Mouse (Mus musculus) forebrain, embryonic 16.5 days (tissue): ENCODE results near the gene Bcl7b. TPM values are rescaled to one million over a fixed set of nuclear protein-coding genes. Genes with fewer than 3 reads are reported as not detected.
A peak's percentile ranks its signal among the peaks of the same experiment; 100 is the strongest.

Experiments
- ATAC-seq: fragments of 200-750 bp; cut with Nextera tagmentation; 2 replicates; pipeline ENCODE4 v1.8.0; 2017; ENCODE audit warnings: mild to moderate bottlenecking, moderate library complexity
- H3K27ac ChIP-seq: fragments of 300-500 bp; sonication (generic); 2 replicates; pipeline ENCODE4 v1.5.1; 2014; ENCODE audit warnings: low read length, control low read depth
- H3K27me3 ChIP-seq: fragments of 300-500 bp; sonication (generic); replicated peaks from 2 replicates; pipeline ENCODE4 v1.6.1; 2014; ENCODE audit warnings: low read length; ENCODE audit not compliant: control insufficient read depth, insufficient read depth
- H3K36me3 ChIP-seq: fragments of 300-500 bp; sonication (generic); 2 replicates; pipeline ENCODE4 v1.6.1; 2014; ENCODE audit not compliant: control insufficient read depth, insufficient read depth
- H3K4me1 ChIP-seq: fragments of 300-500 bp; sonication (generic); replicated peaks from 2 replicates; pipeline ENCODE4 v1.6.1; 2014; ENCODE audit warnings: low read length; ENCODE audit not compliant: control insufficient read depth, insufficient read depth
- H3K4me2 ChIP-seq: fragments of 300-500 bp; sonication (generic); 2 replicates; pipeline ENCODE4 v1.6.1; 2014; ENCODE audit warnings: mild to moderate bottlenecking, low read length, control low read depth
- H3K4me3 ChIP-seq: fragments of 300-500 bp; sonication (generic); replicated peaks from 2 replicates; pipeline ENCODE4 v1.5.1; 2014; ENCODE audit warnings: mild to moderate bottlenecking, low read length, control low read depth
- H3K9ac ChIP-seq: fragments of 300-500 bp; sonication (generic); replicated peaks from 2 replicates; pipeline ENCODE4 v1.6.1; 2014; ENCODE audit warnings: low read depth, low read length, control low read depth
- H3K9me3 ChIP-seq: fragments of 300-500 bp; sonication (generic); 2 replicates; pipeline ENCODE4 v1.6.1; 2016; ENCODE audit warnings: low read length; ENCODE audit not compliant: control insufficient read depth
- WGBS: fragments of 180-500 bp; shearing (Covaris S2); extraction: QIAGEN DNeasy Blood & Tissue Kit; methylation state at CpG from one replicate; pipeline ENCODE4 v1.1.7; 2014; 5-methylcytosine and 5-hydroxymethylcytosine counted together
- polyA plus RNA-seq: library from polyadenylated mRNA; unstranded; fragments of >200 nt; fragmentation: Nextera tagmentation; extraction: Ambion mirVana; gene quantifications from 2 replicates; pipeline ENCODE4 v1.2.1, GENCODE M21; 2015

The Bcl7b gene
- 49.7 and 53.9 TPM in 2 replicates for polyA plus RNA-seq

- WGBS, result 2% methylated on average over 85 of the region's 95 CpGs
- Histone ChIP-seq H3K27me3 (no peaks in the 10 kb centered on the region), H3K9me3 (no peaks in the 10 kb centered on the region), H3K4me3 (peak within 1 kb of the TSS; percentile 80), H3K9ac (peak within 1 kb of the TSS; percentile 97), H3K4me1 (peaks cover 12% of the 10 kb centered on the region), H3K36me3 (peaks cover 9% of the 10 kb centered on the region), H3K27ac (peak within 1 kb of the TSS; percentile 99), H3K4me2 (peak within 1 kb of the TSS; percentile 97)
- peak; percentile 99 for ATAC-seq
Measured at GRCm38 (mm10) chr5:135168063-135169062, at the start of gene Bcl7b. Gene Bcl7b (plus strand): TSS chr5:135168283.

- no peak overlapping the region for H3K4me2 ChIP-seq
- no peaks in the 10 kb centered on the region for H3K27me3 ChIP-seq
- no peaks in the 10 kb centered on the region for H3K4me1 ChIP-seq
- H3K9ac ChIP-seq, result no peak overlapping the region
- WGBS, result 24% methylated on average over 6 of the region's 6 CpGs
- no peaks in the 10 kb centered on the region for H3K9me3 ChIP-seq
- no peak for ATAC-seq
- no peaks in the 10 kb centered on the region for H3K36me3 ChIP-seq
- no peak overlapping the region for H3K27ac ChIP-seq
- no peak overlapping the region for H3K4me3 ChIP-seq
Measured at GRCm38 (mm10) chr5:135118589-135119081, 49.4 kb upstream of the Bcl7b start.

- H3K27me3 ChIP-seq, result no peaks in the 10 kb centered on the region
- no peak overlapping the region for H3K4me2 ChIP-seq
- no peak overlapping the region for H3K4me3 ChIP-seq
- no peak overlapping the region for H3K9ac ChIP-seq
- no peak overlapping the region for H3K27ac ChIP-seq
- no peaks in the 10 kb centered on the region for H3K36me3 ChIP-seq
- no peak for ATAC-seq
- H3K9me3 ChIP-seq, result no peaks in the 10 kb centered on the region
- 63% methylated on average over 4 of the region's 4 CpGs for WGBS
- H3K4me1 ChIP-seq, result no peaks in the 10 kb centered on the region
Measured at GRCm38 (mm10) chr5:135120753-135121152, 47.3 kb upstream of the Bcl7b start.

GRCm38 (mm10) chr5:135126121-135126520, 42.0 kb upstream of the Bcl7b start:
- H3K9ac ChIP-seq, result no peak overlapping the region
- H3K36me3 ChIP-seq, result no peaks in the 10 kb centered on the region
- H3K9me3 ChIP-seq, result no peaks in the 10 kb centered on the region
- H3K4me3 ChIP-seq, result no peak overlapping the region
- no peaks in the 10 kb centered on the region for H3K4me1 ChIP-seq
- no peak for ATAC-seq
- H3K27me3 ChIP-seq, result no peaks in the 10 kb centered on the region
- H3K27ac ChIP-seq, result no peak overlapping the region
- WGBS, result 72% methylated on average over 6 of the region's 6 CpGs
- H3K4me2 ChIP-seq, result no peak overlapping the region

GRCm38 (mm10) chr5:135127669-135128068, 40.4 kb upstream of the Bcl7b start:
- 86% methylated on average over 6 of the region's 6 CpGs for WGBS

GRCm38 (mm10) chr5:135129747-135130146, 38.3 kb upstream of the Bcl7b start:
- H3K27me3 ChIP-seq, result peaks cover 9% of the 10 kb centered on the region
- 84% methylated on average over 4 of the region's 4 CpGs for WGBS
- no peak overlapping the region for H3K9ac ChIP-seq
- H3K4me3 ChIP-seq, result no peak overlapping the region
- H3K4me1 ChIP-seq, result peaks cover 3% of the 10 kb centered on the region; the same call in 1 of the 2 replicates
- H3K9me3 ChIP-seq, result no peaks in the 10 kb centered on the region
- no peak overlapping the region for H3K4me2 ChIP-seq
- ATAC-seq, result no peak
- no peaks in the 10 kb centered on the region for H3K36me3 ChIP-seq
- no peak overlapping the region for H3K27ac ChIP-seq

More at GRCm38 (mm10) chr5:135127669-135128068, 40.4 kb upstream of the Bcl7b start:
- Histone ChIP-seq H3K9me3 (no peaks in the 10 kb centered on the region), H3K4me3 (no peak overlapping the region), H3K9ac (no peak overlapping the region), H3K27me3 (no peaks in the 10 kb centered on the region), H3K4me2 (no peak overlapping the region), H3K27ac (no peak overlapping the region), H3K4me1 (no peaks in the 10 kb centered on the region), H3K36me3 (no peaks in the 10 kb centered on the region)
- ATAC-seq, result no peak

- Histone ChIP-seq H3K4me3 (peak overlapping the region; percentile 18; the same call in 1 of the 2 replicates), H3K9me3 (no peaks in the 10 kb centered on the region), H3K4me2 (peak overlapping the region; percentile 40), H3K36me3 (no peaks in the 10 kb centered on the region), H3K27me3 (peaks cover 9% of the 10 kb centered on the region), H3K4me1 (peaks cover 3% of the 10 kb centered on the region; the same call in 1 of the 2 replicates), H3K9ac (no peak overlapping the region), H3K27ac (no peak overlapping the region)
- 6% methylated on average over 26 of the region's 26 CpGs for WGBS
- ATAC-seq, result no peak
Measured at GRCm38 (mm10) chr5:135133736-135134405, 34.2 kb upstream of the Bcl7b start.

- H3K9me3 ChIP-seq, result no peaks in the 10 kb centered on the region
- H3K36me3 ChIP-seq, result no peaks in the 10 kb centered on the region
- H3K27ac ChIP-seq, result no peak overlapping the region
- H3K4me1 ChIP-seq, result peaks cover 3% of the 10 kb centered on the region; the same call in 1 of the 2 replicates
- no peak overlapping the region for H3K4me3 ChIP-seq
- H3K9ac ChIP-seq, result no peak overlapping the region
- peak overlapping the region; percentile 40 for H3K4me2 ChIP-seq
- H3K27me3 ChIP-seq, result peaks cover 9% of the 10 kb centered on the region
- 4% methylated on average over 8 of the region's 8 CpGs for WGBS
- no peak for ATAC-seq
Measured at GRCm38 (mm10) chr5:135134534-135134933, 33.5 kb upstream of the Bcl7b start.

GRCm38 (mm10) chr5:135139881-135140280, 28.2 kb upstream of the Bcl7b start:
- WGBS, result 80% methylated on average over 2 of the region's 2 CpGs
- Histone ChIP-seq H3K27ac (no peak overlapping the region), H3K4me2 (no peak overlapping the region)

More at GRCm38 (mm10) chr5:135139881-135140280, 28.2 kb upstream of the Bcl7b start:
- H3K27me3 ChIP-seq, result no peaks in the 10 kb centered on the region
- H3K36me3 ChIP-seq, result no peaks in the 10 kb centered on the region
- H3K9ac ChIP-seq, result no peak overlapping the region
- ATAC-seq, result no peak
- H3K9me3 ChIP-seq, result no peaks in the 10 kb centered on the region
- H3K4me1 ChIP-seq, result no peaks in the 10 kb centered on the region
- H3K4me3 ChIP-seq, result no peak overlapping the region
